Mouse (Mus musculus): Measurements from ENCODE around the gene Fbxo41. TPM values are rescaled to one million over a fixed set of nuclear protein-coding genes. Genes with fewer than 3 reads are reported as not detected.

Fbxo41 gene
- polyA plus RNA-seq, 1 experiment from 2014 or later, result 3.1 TPM

- Histone ChIP-seq H3K4me3 (no peak overlapping the region), H3K27me3 (peaks cover 35% of the 10 kb centered on the region), H3K27ac (no peak overlapping the region), H3K4me2 (replicated peaks) (no peak overlapping the region), H3K9me3 (replicated peaks) (no peaks in the 10 kb centered on the region), H3K9ac (no peak overlapping the region; the same call in 1 of the 2 replicates), H3K4me1 (peaks cover 24% of the 10 kb centered on the region), H3K36me3 (no peaks in the 10 kb centered on the region)
- WGBS, result 32% methylated on average over 4 of the region's 4 CpGs
- no peak for ATAC-seq (ENCODE audit: low FRiP score)
Measured at GRCm38 (mm10) chr6:85488510-85488909, 14.3 kb downstream of the Fbxo41 start.

- H3K27me3 ChIP-seq, result peaks cover 52% of the 10 kb centered on the region
- H3K27ac ChIP-seq, result no peak overlapping the region
- peaks cover 24% of the 10 kb centered on the region for H3K4me1 ChIP-seq
- no peaks in the 10 kb centered on the region for H3K36me3 ChIP-seq
- H3K4me3 ChIP-seq, result no peak overlapping the region
- H3K9me3 ChIP-seq (replicated peaks), result no peaks in the 10 kb centered on the region
- WGBS, result 81% methylated on average over 2 of the region's 2 CpGs
- no peak for ATAC-seq (ENCODE audit: low FRiP score)
- no peak overlapping the region for H3K9ac ChIP-seq
- no peak overlapping the region for H3K4me2 ChIP-seq (replicated peaks)
Measured at GRCm38 (mm10) chr6:85485738-85486137, 17.1 kb downstream of the Fbxo41 start.

- 0 out of 2 replicates have a peak overlapping the region, but pooled peaks have one; percentile 27 for H3K9ac ChIP-seq
Measured at GRCm38 (mm10) chr6:85483843-85484721, 18.7 kb downstream of the Fbxo41 start.

GRCm38 (mm10) chr6:85480685-85481084 is 22.1 kb downstream of the Fbxo41 start:
- no peak for ATAC-seq (ENCODE audit: low FRiP score)

More at GRCm38 (mm10) chr6:85483843-85484721, 18.7 kb downstream of the Fbxo41 start:
- no peak for ATAC-seq (ENCODE audit: low FRiP score)
- WGBS, result 3% methylated on average over 92 of the region's 92 CpGs
- no peaks in the 10 kb centered on the region for H3K36me3 ChIP-seq
- H3K27ac ChIP-seq, result no peak overlapping the region
- no peaks in the 10 kb centered on the region for H3K9me3 ChIP-seq (replicated peaks)
- H3K4me2 ChIP-seq (replicated peaks), result peak overlapping the region; percentile 58
- peaks cover 52% of the 10 kb centered on the region for H3K27me3 ChIP-seq
- peak overlapping the region; percentile 33 for H3K4me3 ChIP-seq
- H3K4me1 ChIP-seq, result peaks cover 21% of the 10 kb centered on the region

GRCm38 (mm10) chr6:85479979-85480378 is 22.8 kb downstream of the Fbxo41 start:
- Histone ChIP-seq H3K9me3 (replicated peaks) (no peaks in the 10 kb centered on the region), H3K4me3 (no peak overlapping the region), H3K27ac (no peak overlapping the region), H3K9ac (no peak overlapping the region), H3K36me3 (no peaks in the 10 kb centered on the region), H3K4me2 (replicated peaks) (no peak overlapping the region), H3K4me1 (peaks cover 12% of the 10 kb centered on the region), H3K27me3 (peaks cover 51% of the 10 kb centered on the region)
- no peak for ATAC-seq (ENCODE audit: low FRiP score)
- WGBS, result 86% methylated on average over 5 of the region's 5 CpGs

More at GRCm38 (mm10) chr6:85480685-85481084, 22.1 kb downstream of the Fbxo41 start:
- H3K4me2 ChIP-seq (replicated peaks), result no peak overlapping the region
- peaks cover 58% of the 10 kb centered on the region for H3K27me3 ChIP-seq
- no peak overlapping the region for H3K27ac ChIP-seq
- no peak overlapping the region for H3K4me3 ChIP-seq
- no peaks in the 10 kb centered on the region for H3K9me3 ChIP-seq (replicated peaks)
- peaks cover 12% of the 10 kb centered on the region for H3K4me1 ChIP-seq
- no peaks in the 10 kb centered on the region for H3K36me3 ChIP-seq
- no peak overlapping the region for H3K9ac ChIP-seq
- 65% methylated on average over 16 of the region's 16 CpGs for WGBS

- no peak overlapping the region for H3K9ac ChIP-seq
- no peaks in the 10 kb centered on the region for H3K36me3 ChIP-seq
- peaks cover 35% of the 10 kb centered on the region for H3K27me3 ChIP-seq
- H3K4me2 ChIP-seq (replicated peaks), result no peak overlapping the region
- no peak for ATAC-seq (ENCODE audit: low FRiP score)
- no peak overlapping the region for H3K27ac ChIP-seq
- H3K9me3 ChIP-seq (replicated peaks), result no peaks in the 10 kb centered on the region
- WGBS, result 37% methylated on average over 14 of the region's 14 CpGs
- H3K4me3 ChIP-seq, result no peak overlapping the region
- no peaks in the 10 kb centered on the region for H3K4me1 ChIP-seq
Measured at GRCm38 (mm10) chr6:85478416-85478815, 24.4 kb downstream of the Fbxo41 start.

- H3K9ac ChIP-seq, result no peak overlapping the region
Measured at GRCm38 (mm10) chr6:85477366-85477917, 25.4 kb downstream of the Fbxo41 start.

GRCm38 (mm10) chr6:85475581-85475980 is 27.2 kb downstream of the Fbxo41 start:
- Histone ChIP-seq H3K4me1 (0 out of 2 replicates have a peak, but pooled peaks cover 3% of the 10 kb centered on the region), H3K36me3 (0 out of 2 replicates have a peak, but pooled peaks cover 6% of the 10 kb centered on the region), H3K27me3 (peaks cover 19% of the 10 kb centered on the region), H3K9me3 (replicated peaks) (no peaks in the 10 kb centered on the region), H3K9ac (no peak overlapping the region), H3K4me2 (replicated peaks) (no peak overlapping the region), H3K4me3 (no peak overlapping the region), H3K27ac (no peak overlapping the region)
- WGBS, result 89% methylated on average over 3 of the region's 3 CpGs
- ATAC-seq (ENCODE audit: low FRiP score), result no peak

More at GRCm38 (mm10) chr6:85477366-85477917, 25.4 kb downstream of the Fbxo41 start:
- Histone ChIP-seq H3K4me3 (no peak overlapping the region), H3K36me3 (0 out of 2 replicates have a peak, but pooled peaks cover 6% of the 10 kb centered on the region), H3K9me3 (replicated peaks) (no peaks in the 10 kb centered on the region), H3K27me3 (peaks cover 25% of the 10 kb centered on the region), H3K4me2 (replicated peaks) (no peak overlapping the region), H3K4me1 (no peaks in the 10 kb centered on the region), H3K27ac (no peak overlapping the region)
- WGBS, result 38% methylated on average over 10 of the region's 10 CpGs
- 0 out of 2 replicates have a peak, but pooled peaks have one; percentile 26 for ATAC-seq (ENCODE audit: low FRiP score)

- peaks cover 6% of the 10 kb centered on the region for H3K27me3 ChIP-seq
- 58% methylated on average over 5 of the region's 5 CpGs for WGBS
- no peak overlapping the region for H3K4me3 ChIP-seq
- no peak overlapping the region for H3K4me2 ChIP-seq (replicated peaks)
- ATAC-seq (ENCODE audit: low FRiP score), result no peak
- H3K36me3 ChIP-seq, result peaks cover 31% of the 10 kb centered on the region
- H3K27ac ChIP-seq, result no peak overlapping the region
- H3K9ac ChIP-seq, result no peak overlapping the region
- 0 out of 2 replicates have a peak, but pooled peaks cover 3% of the 10 kb centered on the region for H3K4me1 ChIP-seq
- H3K9me3 ChIP-seq (replicated peaks), result no peaks in the 10 kb centered on the region
Measured at GRCm38 (mm10) chr6:85472542-85472941, 30.3 kb downstream of the Fbxo41 start.

- H3K4me1 ChIP-seq, result 0 out of 2 replicates have a peak, but pooled peaks cover 3% of the 10 kb centered on the region
- H3K36me3 ChIP-seq, result peaks cover 37% of the 10 kb centered on the region
- 0 out of 2 replicates have a peak, but pooled peaks cover 3% of the 10 kb centered on the region for H3K27me3 ChIP-seq
- 55% methylated on average over 8 of the region's 8 CpGs for WGBS
- no peak overlapping the region for H3K4me3 ChIP-seq
- H3K27ac ChIP-seq, result no peak overlapping the region
- H3K4me2 ChIP-seq (replicated peaks), result no peak overlapping the region
- no peak overlapping the region for H3K9ac ChIP-seq
- ATAC-seq (ENCODE audit: low FRiP score), result no peak
- H3K9me3 ChIP-seq (replicated peaks), result no peaks in the 10 kb centered on the region
Measured at GRCm38 (mm10) chr6:85471962-85472361, 30.8 kb downstream of the Fbxo41 start.

GRCm38 (mm10) chr6:85469660-85470430 is 32.9 kb downstream of the Fbxo41 start:
- WGBS, result 74% methylated on average over 5 of the region's 5 CpGs
- H3K36me3 ChIP-seq, result peaks cover 58% of the 10 kb centered on the region

GRCm38 (mm10) chr6:85465381-85465780 is 37.4 kb downstream of the Fbxo41 start:
- Histone ChIP-seq H3K4me3 (no peak overlapping the region), H3K27ac (no peak overlapping the region), H3K9ac (no peak overlapping the region), H3K4me1 (no peaks in the 10 kb centered on the region), H3K9me3 (replicated peaks) (no peaks in the 10 kb centered on the region), H3K27me3 (no peaks in the 10 kb centered on the region), H3K4me2 (replicated peaks) (no peak overlapping the region), H3K36me3 (peaks cover 97% of the 10 kb centered on the region)
- no peak for ATAC-seq (ENCODE audit: low FRiP score)

More at GRCm38 (mm10) chr6:85469660-85470430, 32.9 kb downstream of the Fbxo41 start:
- Histone ChIP-seq H3K4me3 (no peak overlapping the region), H3K4me2 (replicated peaks) (no peak overlapping the region), H3K4me1 (0 out of 2 replicates have a peak, but pooled peaks cover 3% of the 10 kb centered on the region), H3K9ac (no peak overlapping the region), H3K9me3 (replicated peaks) (no peaks in the 10 kb centered on the region), H3K27ac (no peak overlapping the region), H3K27me3 (no peaks in the 10 kb centered on the region)
- no peak for ATAC-seq (ENCODE audit: low FRiP score)

Data from hindbrain, embryonic 12.5 days (tissue).